Mouse (Mus musculus) hindbrain, postnatal 0 days (tissue): Measurements from ENCODE around the gene Gm37240. TPM values are rescaled to one million over a fixed set of nuclear protein-coding genes. Genes with fewer than 3 reads are reported as not detected.

Experiments
- ATAC-seq: fragments of 200-750 bp; cut with Nextera tagmentation; 2 replicates; pipeline ENCODE4 v1.8.0; 2017; ENCODE audit warnings: mild to moderate bottlenecking, moderate TSS enrichment, moderate library complexity
- DNase-seq: peaks from one replicate; pipeline ENCODE4 v3.0.0-alpha.2; 2015; ENCODE audit warnings: low spot score
- H3K27ac ChIP-seq: fragments of 300-500 bp; sonication (generic); 2 replicates; pipeline ENCODE4 v1.5.1; 2014; ENCODE audit warnings: mild to moderate bottlenecking
- H3K27me3 ChIP-seq: fragments of 300-500 bp; sonication (generic); 2 replicates; pipeline ENCODE4 v1.6.1; 2014; ENCODE audit warnings: low read length, mixed read lengths; ENCODE audit not compliant: insufficient read depth
- H3K36me3 ChIP-seq: fragments of 300-500 bp; sonication (generic); 2 replicates; pipeline ENCODE4 v1.6.1; 2014; ENCODE audit warnings: low read length, mixed read lengths; ENCODE audit not compliant: insufficient read depth
- H3K4me1 ChIP-seq: fragments of 300-500 bp; sonication (generic); 2 replicates; pipeline ENCODE4 v1.6.1; 2014; ENCODE audit warnings: antibody characterized with exemption, low read length, mixed read lengths; ENCODE audit not compliant: insufficient read depth
- H3K4me2 ChIP-seq: fragments of 300-500 bp; sonication (generic); 2 replicates; pipeline ENCODE4 v1.6.1; 2014; ENCODE audit warnings: low read depth, mild to moderate bottlenecking, low read length, moderate library complexity, mixed read lengths
- H3K4me3 ChIP-seq: fragments of 300-500 bp; sonication (generic); 2 replicates; pipeline ENCODE4 v1.5.1; 2014; ENCODE audit warnings: low read length
- H3K9ac ChIP-seq: fragments of 300-500 bp; sonication (generic); replicated peaks from 2 replicates; pipeline ENCODE4 v1.6.1; 2014; ENCODE audit warnings: mild to moderate bottlenecking, low read length, moderate library complexity, mixed read lengths
- H3K9me3 ChIP-seq: fragments of 300-500 bp; sonication (generic); 2 replicates; pipeline ENCODE4 v1.6.1; 2016; ENCODE audit warnings: low read length, mixed read lengths
- CTCF ChIP-seq: IDR thresholded peaks from 2 replicates; pipeline ENCODE4 v1.5.1; 2016; ENCODE audit warnings: antibody characterized with exemption, control low read depth, low read depth
- WGBS: fragments of 180-500 bp; shearing (Covaris S2); extraction: QIAGEN DNeasy Blood & Tissue Kit; methylation state at CpG from one replicate; pipeline ENCODE4 v1.1.7; 2014; 5-methylcytosine and 5-hydroxymethylcytosine counted together
- polyA plus RNA-seq: library from polyadenylated mRNA; unstranded; fragments of >200 nt; fragmentation: Nextera tagmentation; extraction: Ambion mirVana; gene quantifications from 2 replicates; pipeline ENCODE4 v1.2.1, GENCODE M21; 2015
- total RNA-seq: library from RNA; depleted of rRNA; stranded (reverse); fragments of >200 nt; gene quantifications from 2 replicates; pipeline ENCODE4 v1.2.3, GENCODE M21; 2014

Gm37240 gene
- total and polyA plus RNA-seq, 2 experiments from 2014 or later, result 1.5 TPM; not detected in 1

GRCm38 (mm10) chr3:85264963-85265362 is 622.4 kb downstream of the Gm37240 start:
- ATAC-seq (no peak), DNase-seq (no peak)
- TF ChIP-seq CTCF, result no peak
- Histone ChIP-seq H3K9ac (no peak overlapping the region), H3K27ac (no peak overlapping the region), H3K27me3 (no peaks in the 10 kb centered on the region), H3K36me3 (no peaks in the 10 kb centered on the region), H3K4me2 (no peak overlapping the region), H3K4me1 (no peaks in the 10 kb centered on the region), H3K9me3 (no peaks in the 10 kb centered on the region), H3K4me3 (no peak overlapping the region)
- WGBS, result 82% methylated on average over 2 of the region's 2 CpGs

GRCm38 (mm10) chr3:85264546-85264945 is 622.8 kb downstream of the Gm37240 start:
- H3K4me3 ChIP-seq, result no peak overlapping the region
- no peaks in the 10 kb centered on the region for H3K9me3 ChIP-seq
- WGBS, result 89% methylated on average over 6 of the region's 6 CpGs
- no peaks in the 10 kb centered on the region for H3K4me1 ChIP-seq
- no peak overlapping the region for H3K27ac ChIP-seq
- no peak overlapping the region for H3K4me2 ChIP-seq
- no peak overlapping the region for H3K9ac ChIP-seq
- no peaks in the 10 kb centered on the region for H3K27me3 ChIP-seq
- no peaks in the 10 kb centered on the region for H3K36me3 ChIP-seq
- ATAC-seq, result no peak
- no peak for TF ChIP-seq CTCF
- no peak for DNase-seq

GRCm38 (mm10) chr3:85254526-85254925 is 632.8 kb downstream of the Gm37240 start:
- no peak for ATAC-seq
- 97% methylated on average over 5 of the region's 5 CpGs for WGBS
- TF ChIP-seq CTCF, result no peak

DNA sequence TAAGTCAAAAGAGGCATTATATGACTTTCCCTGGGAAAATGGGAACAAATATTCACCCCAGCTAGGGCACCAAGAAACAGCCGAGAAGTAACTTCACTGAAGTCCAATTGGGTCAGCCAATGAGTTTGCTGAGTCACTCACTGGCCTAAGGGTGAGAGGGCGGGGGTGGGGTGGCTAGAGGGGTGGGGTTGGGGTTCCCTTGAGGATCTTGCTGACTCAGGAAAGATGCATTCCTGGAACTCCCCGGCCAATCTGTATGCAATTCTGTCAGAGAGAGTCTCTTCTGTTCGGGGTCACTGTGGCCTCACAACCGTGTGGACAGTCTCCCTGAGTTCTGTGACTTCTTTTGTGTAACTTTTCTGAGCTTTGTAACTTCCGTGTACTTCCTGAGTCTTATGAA is 635.7 kb downstream of the Gm37240 start:
- ATAC-seq (no peak), DNase-seq (no peak)
- no peak overlapping the region for H3K4me3 ChIP-seq
- H3K9ac ChIP-seq, result no peak overlapping the region
- H3K9me3 ChIP-seq, result no peaks in the 10 kb centered on the region
- H3K36me3 ChIP-seq, result no peaks in the 10 kb centered on the region
- TF ChIP-seq CTCF, result no peak
- H3K27ac ChIP-seq, result no peak overlapping the region
- no peak overlapping the region for H3K4me2 ChIP-seq
- H3K4me1 ChIP-seq, result no peaks in the 10 kb centered on the region
- 82% methylated on average over 6 of the region's 6 CpGs for WGBS
- no peaks in the 10 kb centered on the region for H3K27me3 ChIP-seq

More at GRCm38 (mm10) chr3:85254526-85254925, 632.8 kb downstream of the Gm37240 start:
- Histone ChIP-seq H3K27ac (no peak overlapping the region), H3K9me3 (no peaks in the 10 kb centered on the region), H3K9ac (no peak overlapping the region), H3K4me1 (no peaks in the 10 kb centered on the region), H3K4me3 (no peak overlapping the region), H3K4me2 (no peak overlapping the region), H3K27me3 (no peaks in the 10 kb centered on the region), H3K36me3 (no peaks in the 10 kb centered on the region)
- no peak for DNase-seq

GRCm38 (mm10) chr3:85246131-85246530 is 641.2 kb downstream of the Gm37240 start:
- 92% methylated on average over 3 of the region's 3 CpGs for WGBS
- Histone ChIP-seq H3K4me3 (no peak overlapping the region), H3K9me3 (no peaks in the 10 kb centered on the region), H3K9ac (no peak overlapping the region), H3K27me3 (no peaks in the 10 kb centered on the region), H3K36me3 (no peaks in the 10 kb centered on the region), H3K27ac (no peak overlapping the region), H3K4me2 (no peak overlapping the region), H3K4me1 (no peaks in the 10 kb centered on the region)
- no peak for DNase-seq
- ATAC-seq, result no peak
- TF ChIP-seq CTCF, result no peak

- no peak overlapping the region for H3K4me2 ChIP-seq
- ATAC-seq (no peak), DNase-seq (no peak)
- H3K36me3 ChIP-seq, result no peaks in the 10 kb centered on the region
- H3K4me3 ChIP-seq, result no peak overlapping the region
- no peaks in the 10 kb centered on the region for H3K27me3 ChIP-seq
- H3K9me3 ChIP-seq, result no peaks in the 10 kb centered on the region
- no peak for TF ChIP-seq CTCF
- no peak overlapping the region for H3K27ac ChIP-seq
- no peaks in the 10 kb centered on the region for H3K4me1 ChIP-seq
- no peak overlapping the region for H3K9ac ChIP-seq
- whole genome bisulfite sequencing, result 71% methylated on average over 3 of the region's 3 CpGs
These were observed 650.8 kb downstream of the Gm37240 start for GRCm38 (mm10) chr3:85236546-85236945.

- Histone ChIP-seq H3K4me1 (no peaks in the 10 kb centered on the region), H3K36me3 (no peaks in the 10 kb centered on the region), H3K27me3 (no peaks in the 10 kb centered on the region), H3K9me3 (no peaks in the 10 kb centered on the region), H3K27ac (no peak overlapping the region), H3K4me2 (no peak overlapping the region), H3K9ac (no peak overlapping the region), H3K4me3 (no peak overlapping the region)
- DNase-seq, result no peak
- TF ChIP-seq CTCF, result no peak
- ATAC-seq, result no peak
- 42% methylated on average over 6 of the region's 6 CpGs for WGBS
These were observed 654.5 kb downstream of the Gm37240 start for GRCm38 (mm10) chr3:85232846-85233245.
